Mouse (Mus musculus): ENCODE data around the gene Chd4. TPM values are rescaled to one million over a fixed set of nuclear protein-coding genes. Genes with fewer than 3 reads are reported as not detected.
"Not testable (repeated sequence)": the region's sequence is repeated elsewhere in the genome, so short reads cannot be mapped to it uniquely, and the experiment has no call there.

Gene Chd4
- total and polyA plus RNA-seq, 3 experiments, result 28.3 to 113 (median 97.1) TPM

- 62% methylated on average over 5 of the region's 5 CpGs for whole genome bisulfite sequencing
Measured at GRCm38 (mm10) chr6:125062511-125062910, 33.3 kb upstream of the Chd4 start.

GRCm38 (mm10) chr6:125063906-125064305 is 31.9 kb upstream of the Chd4 start:
- H3K27me3 ChIP-seq (ENCODE audit: control insufficient read depth, insufficient read depth, low read length), result no peaks in the 10 kb centered on the region
- H3K4me3 ChIP-seq, result no peak overlapping the region
- no peak for DNase-seq
- TF ChIP-seq CTCF (IDR thresholded peaks at IDR 0.05) (no peak), POLR2A (IDR thresholded peaks at IDR 0.05; ENCODE audit: insufficient read depth, low read depth, low read length) (no peak), EP300 (IDR thresholded peaks at IDR 0.05; ENCODE audit: insufficient read depth, low read depth, low read length) (no peak)
- H3K36me3 ChIP-seq (ENCODE audit: control insufficient read depth, insufficient read depth, low read length), result no peaks in the 10 kb centered on the region
- no peak overlapping the region for H3K9ac ChIP-seq (ENCODE audit: low read depth, low read length)
- intact Hi-C loops (cut with DNase I), result no loop called here
- no peaks in the 10 kb centered on the region for H3K79me2 ChIP-seq (replicated peaks; ENCODE audit: control insufficient read depth, insufficient read depth, low read length)
- H3K27ac ChIP-seq, result no peak overlapping the region
- 80% methylated on average over 6 of the region's 6 CpGs for WGBS
- no peaks in the 10 kb centered on the region for H3K4me1 ChIP-seq (ENCODE audit: control insufficient read depth, insufficient read depth, low read length)

More at GRCm38 (mm10) chr6:125062511-125062910, 33.3 kb upstream of the Chd4 start:
- Histone ChIP-seq H3K27me3 (ENCODE audit: control insufficient read depth, insufficient read depth, low read length) (no peaks in the 10 kb centered on the region), H3K9ac (ENCODE audit: low read depth, low read length) (no peak overlapping the region), H3K27ac (no peak overlapping the region), H3K79me2 (replicated peaks; ENCODE audit: control insufficient read depth, insufficient read depth, low read length) (no peaks in the 10 kb centered on the region), H3K4me1 (ENCODE audit: control insufficient read depth, insufficient read depth, low read length) (no peaks in the 10 kb centered on the region), H3K36me3 (ENCODE audit: control insufficient read depth, insufficient read depth, low read length) (no peaks in the 10 kb centered on the region), H3K4me3 (no peak overlapping the region)
- TF ChIP-seq EP300 (IDR thresholded peaks at IDR 0.05; ENCODE audit: insufficient read depth, low read depth, low read length) (no peak), CTCF (IDR thresholded peaks at IDR 0.05) (no peak), POLR2A (IDR thresholded peaks at IDR 0.05; ENCODE audit: insufficient read depth, low read depth, low read length) (no peak)
- DNase-seq, result no peak
- intact Hi-C loops (cut with DNase I), result no loop called here

DNA sequence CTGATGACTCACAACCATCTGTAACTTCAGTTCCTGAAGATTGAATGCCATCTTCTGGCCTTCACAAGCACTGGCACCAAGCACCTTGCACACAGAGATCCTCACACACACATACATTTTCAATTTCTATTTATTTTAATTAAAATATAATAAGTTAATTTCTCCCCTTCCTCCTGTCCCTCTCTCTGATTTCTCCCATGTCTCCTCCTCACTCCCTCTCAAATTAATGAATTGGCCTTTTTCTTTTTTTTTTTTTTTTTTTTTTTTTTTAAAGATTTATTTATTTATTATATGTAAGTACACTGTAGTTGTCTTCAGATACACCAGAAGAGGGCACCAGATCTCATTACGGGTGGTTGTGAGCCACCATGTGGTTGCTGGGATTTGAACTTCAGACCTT is 30.6 kb upstream of the Chd4 start:
- H3K27me3 ChIP-seq (ENCODE audit: control insufficient read depth, insufficient read depth, low read length); H3K36me3 ChIP-seq (ENCODE audit: control insufficient read depth, insufficient read depth, low read length); intact Hi-C loops (cut with DNase I); H3K4me3 ChIP-seq; H3K79me2 ChIP-seq (replicated peaks; ENCODE audit: control insufficient read depth, insufficient read depth, low read length); DNase-seq; H3K4me1 ChIP-seq (ENCODE audit: control insufficient read depth, insufficient read depth, low read length); H3K27ac ChIP-seq; H3K9ac ChIP-seq (ENCODE audit: low read depth, low read length): not testable (repeated sequence)
- WGBS, result no CpG with 5 or more reads among the region's 1 CpGs

DNA sequence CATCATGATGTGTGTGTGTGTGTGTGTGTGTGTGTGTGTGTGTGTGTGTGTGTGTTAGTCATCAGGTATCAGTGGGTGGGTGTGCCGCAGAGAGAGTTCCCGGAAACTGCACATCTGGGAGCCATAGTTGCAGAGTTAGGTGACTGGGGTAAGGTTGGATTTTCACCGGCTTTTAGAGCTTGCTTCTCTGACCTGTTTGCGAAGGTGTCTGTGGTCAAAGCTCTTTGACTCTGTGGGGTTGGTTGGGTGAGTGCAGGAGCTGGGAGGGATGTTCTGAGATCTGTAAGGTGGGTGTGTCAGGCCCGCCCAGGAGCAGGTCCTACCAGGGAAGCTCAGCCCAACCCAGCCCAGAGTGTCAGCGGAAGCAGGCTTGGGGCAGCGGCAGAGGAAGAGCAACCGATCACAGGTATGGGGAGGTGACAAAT is 28.2 kb upstream of the Chd4 start, which contains the start of gene Lpar5:
TSS of gene Lpar5 (plus strand) at position 350 of the 425 bp plus-strand sequence.
- H3K79me2 ChIP-seq (replicated peaks; ENCODE audit: control insufficient read depth, insufficient read depth, low read length), result no peaks in the 10 kb centered on the region
- H3K4me3 ChIP-seq, result no peak within 1 kb of the TSS
- DNase-seq, result no peak
- no peak within 1 kb of the TSS for H3K9ac ChIP-seq (ENCODE audit: low read depth, low read length)
- no peak for TF ChIP-seq CTCF (IDR thresholded peaks at IDR 0.05)
- H3K4me1 ChIP-seq (ENCODE audit: control insufficient read depth, insufficient read depth, low read length), result no peaks in the 10 kb centered on the region
- no peaks in the 10 kb centered on the region for H3K27me3 ChIP-seq (ENCODE audit: control insufficient read depth, insufficient read depth, low read length)
- intact Hi-C loops (cut with DNase I), result no loop called here
- H3K27ac ChIP-seq, result no peak within 1 kb of the TSS
- WGBS, result 63% methylated on average over 8 of the region's 8 CpGs
- no peaks in the 10 kb centered on the region for H3K36me3 ChIP-seq (ENCODE audit: control insufficient read depth, insufficient read depth, low read length)

DNA sequence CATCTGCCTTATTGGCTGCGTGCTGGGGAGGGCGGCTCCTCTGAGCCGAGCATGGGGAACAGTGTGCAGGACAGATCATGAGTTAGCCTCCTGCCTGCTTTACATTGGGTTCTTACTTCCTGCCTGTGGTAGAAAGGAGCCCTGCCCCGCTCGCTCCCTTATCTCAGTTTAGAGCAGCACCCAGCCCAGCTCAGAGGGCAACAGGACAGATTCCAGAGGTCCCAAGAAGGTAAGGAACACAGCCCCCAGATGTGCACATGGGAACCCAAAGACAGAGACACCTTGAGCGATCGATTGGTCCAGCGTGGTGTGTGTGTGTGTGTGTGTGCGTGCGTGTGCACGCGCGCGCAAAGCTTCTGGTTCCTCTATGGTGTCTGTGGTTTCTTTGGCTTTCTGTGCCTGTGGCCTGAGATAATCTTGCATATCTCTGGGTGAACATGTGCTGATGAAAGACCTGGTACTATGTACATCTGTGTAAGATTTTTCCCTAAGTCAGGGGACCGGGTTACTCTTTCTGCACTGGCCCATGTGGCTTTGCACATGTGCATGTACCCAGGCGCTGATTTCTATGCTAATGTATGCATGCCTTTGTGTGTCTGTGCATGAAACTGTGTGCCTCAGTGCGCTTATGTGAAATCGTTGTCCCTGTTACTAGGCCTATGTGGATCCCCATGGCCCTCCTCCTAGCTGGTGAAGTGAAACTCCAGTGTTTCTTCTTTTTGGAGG is 24.4 kb upstream of the Chd4 start:
- TF ChIP-seq POLR2A (IDR thresholded peaks at IDR 0.05; ENCODE audit: insufficient read depth, low read depth, low read length) (no peak), CTCF (IDR thresholded peaks at IDR 0.05) (no peak), EP300 (IDR thresholded peaks at IDR 0.05; ENCODE audit: insufficient read depth, low read depth, low read length) (no peak)
- peak in 1 of 2 experiments; percentile 55 for DNase-seq
- H3K4me3 ChIP-seq, result no peak overlapping the region
- H3K36me3 ChIP-seq (ENCODE audit: control insufficient read depth, insufficient read depth, low read length), result no peaks in the 10 kb centered on the region
- H3K27ac ChIP-seq, result no peak overlapping the region
- no peaks in the 10 kb centered on the region for H3K27me3 ChIP-seq (ENCODE audit: control insufficient read depth, insufficient read depth, low read length)
- WGBS, result 77% methylated on average over 18 of the region's 18 CpGs
- no peaks in the 10 kb centered on the region for H3K79me2 ChIP-seq (replicated peaks; ENCODE audit: control insufficient read depth, insufficient read depth, low read length)
- intact Hi-C loops (cut with DNase I), result no loop called here
- no peaks in the 10 kb centered on the region for H3K4me1 ChIP-seq (ENCODE audit: control insufficient read depth, insufficient read depth, low read length)
- no peak overlapping the region for H3K9ac ChIP-seq (ENCODE audit: low read depth, low read length)

GRCm38 (mm10) chr6:125071896-125072279 is 23.9 kb upstream of the Chd4 start:
- Histone ChIP-seq H3K27me3 (ENCODE audit: control insufficient read depth, insufficient read depth, low read length) (no peaks in the 10 kb centered on the region), H3K36me3 (ENCODE audit: control insufficient read depth, insufficient read depth, low read length) (no peaks in the 10 kb centered on the region), H3K4me1 (ENCODE audit: control insufficient read depth, insufficient read depth, low read length) (no peaks in the 10 kb centered on the region), H3K27ac (no peak overlapping the region), H3K9ac (ENCODE audit: low read depth, low read length) (no peak overlapping the region), H3K4me3 (no peak overlapping the region), H3K79me2 (replicated peaks; ENCODE audit: control insufficient read depth, insufficient read depth, low read length) (no peaks in the 10 kb centered on the region)
- TF ChIP-seq POLR2A (IDR thresholded peaks at IDR 0.05; ENCODE audit: insufficient read depth, low read depth, low read length) (no peak), EP300 (IDR thresholded peaks at IDR 0.05; ENCODE audit: insufficient read depth, low read depth, low read length) (no peak), CTCF (IDR thresholded peaks at IDR 0.05) (no peak)
- no peak for DNase-seq
- intact Hi-C loops (cut with DNase I), result no loop called here
- WGBS, result 14% methylated on average over 2 of the region's 2 CpGs

All from heart, adult 2 months (tissue).